Mouse (Mus musculus) hindbrain, embryonic 14.5 days (tissue): ENCODE measurements around the gene Crp. TPM values are rescaled to one million over a fixed set of nuclear protein-coding genes. Genes with fewer than 3 reads are reported as not detected.

Experiments
- ATAC-seq: fragments of 200-750 bp; cut with Nextera tagmentation; 2 replicates; pipeline ENCODE4 v1.8.0; 2017; ENCODE audit warnings: moderate number of reproducible peaks, mild to moderate bottlenecking, moderate TSS enrichment, moderate library complexity; ENCODE audit not compliant: low FRiP score
- DNase-seq: peaks from one replicate; pipeline ENCODE4 v3.0.0-alpha.2; 2015; ENCODE audit warnings: low spot score
- H3K27ac ChIP-seq: fragments of 300-500 bp; sonication (generic); 2 replicates; pipeline ENCODE4 v1.5.1; 2014; ENCODE audit warnings: mild to moderate bottlenecking, moderate library complexity
- H3K27me3 ChIP-seq: fragments of 300-500 bp; sonication (generic); 2 replicates; pipeline ENCODE4 v1.6.1; 2014; ENCODE audit warnings: mild to moderate bottlenecking, low read length, mixed read lengths; ENCODE audit not compliant: control insufficient read depth, insufficient read depth
- H3K36me3 ChIP-seq: fragments of 300-500 bp; sonication (generic); replicated peaks from 2 replicates; pipeline ENCODE4 v1.6.1; 2014; ENCODE audit not compliant: control insufficient read depth, insufficient read depth
- H3K4me1 ChIP-seq: fragments of 300-500 bp; sonication (generic); replicated peaks from 2 replicates; pipeline ENCODE4 v1.6.1; 2014; ENCODE audit warnings: antibody characterized with exemption, low read length, mixed read lengths; ENCODE audit not compliant: control insufficient read depth, insufficient read depth
- H3K4me2 ChIP-seq: fragments of 300-500 bp; sonication (generic); replicated peaks from 2 replicates; pipeline ENCODE4 v1.6.1; 2014; ENCODE audit warnings: mild to moderate bottlenecking, moderate library complexity
- H3K4me3 ChIP-seq: fragments of 300-500 bp; sonication (generic); replicated peaks from 2 replicates; pipeline ENCODE4 v1.5.1; 2014; ENCODE audit warnings: mild to moderate bottlenecking, low read length
- H3K9ac ChIP-seq: fragments of 300-500 bp; sonication (generic); 2 replicates; pipeline ENCODE4 v1.6.1; 2014
- H3K9me3 ChIP-seq: fragments of 300-500 bp; sonication (generic); 2 replicates; pipeline ENCODE4 v1.6.1; 2016; ENCODE audit warnings: low read length; ENCODE audit not compliant: control insufficient read depth
- WGBS: fragments of 180-500 bp; shearing (Covaris S2); extraction: QIAGEN DNeasy Blood & Tissue Kit; methylation state at CpG from one replicate; pipeline ENCODE4 v1.1.7; 2014; 5-methylcytosine and 5-hydroxymethylcytosine counted together
- polyA plus RNA-seq: library from polyadenylated mRNA; unstranded; fragments of >200 nt; fragmentation: Nextera tagmentation; extraction: Ambion mirVana; gene quantifications from 2 replicates; pipeline ENCODE4 v1.2.1, GENCODE M21; 2014

The Crp gene
- polyA plus RNA-seq, result 0.41 TPM in 1 of 2 replicates, not detected in the other

DNA sequence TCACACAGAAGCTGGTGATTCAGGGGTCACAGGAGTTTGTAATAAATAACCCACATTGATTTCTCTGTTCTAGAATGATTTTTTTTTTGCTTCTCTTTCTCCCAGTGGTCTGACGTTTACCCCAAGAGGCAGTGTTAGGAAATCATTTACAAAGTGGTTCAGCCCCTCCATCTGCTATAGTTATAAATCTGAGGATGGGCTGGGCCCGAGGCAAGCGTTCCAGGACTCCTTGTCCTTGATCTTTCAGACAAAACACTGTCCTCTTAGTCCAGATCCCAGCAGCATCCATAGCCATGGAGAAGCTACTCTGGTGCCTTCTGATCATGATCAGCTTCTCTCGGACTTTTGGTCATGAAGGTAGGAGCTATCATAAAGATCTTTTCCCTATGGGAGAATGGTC lies at the start of gene Crp:
Gene Crp (plus strand): TSS at position 212 of the 400 bp plus-strand sequence.
- ATAC-seq, result no peak
- Histone ChIP-seq H3K27me3 (no peaks in the 10 kb centered on the region), H3K27ac (no peak within 1 kb of the TSS), H3K36me3 (no peaks in the 10 kb centered on the region), H3K9ac (no peak within 1 kb of the TSS), H3K4me1 (no peaks in the 10 kb centered on the region), H3K4me3 (no peak within 1 kb of the TSS), H3K4me2 (no peak within 1 kb of the TSS), H3K9me3 (no peaks in the 10 kb centered on the region)
- WGBS, result 78% methylated on average over 4 of the region's 4 CpGs
- DNase-seq, result no peak

DNA sequence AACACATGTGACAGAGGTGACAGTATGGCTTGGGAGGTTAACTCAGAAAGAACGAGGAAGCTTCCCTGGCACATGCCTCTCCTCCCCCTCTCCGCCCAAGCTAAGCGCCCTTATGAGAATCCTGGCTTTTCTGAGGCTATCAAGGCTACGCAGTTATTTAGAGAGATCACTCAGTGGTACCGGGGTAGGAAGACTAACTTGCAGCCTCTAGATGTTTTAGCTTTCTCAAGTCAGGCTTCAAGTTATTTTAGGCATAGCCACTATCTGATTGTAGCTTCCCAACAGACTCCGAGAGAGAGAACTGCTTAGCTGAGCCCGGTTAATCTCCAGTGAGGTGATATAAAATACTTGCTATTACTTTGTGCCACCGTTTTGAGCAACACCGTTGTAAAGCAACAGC lies 48.5 kb upstream of the Crp start:
- H3K27me3 ChIP-seq, result no peaks in the 10 kb centered on the region
- no peaks in the 10 kb centered on the region for H3K36me3 ChIP-seq
- DNase-seq, result no peak
- no peaks in the 10 kb centered on the region for H3K4me1 ChIP-seq
- no peak overlapping the region for H3K4me3 ChIP-seq
- 90% methylated on average over 9 of the region's 9 CpGs for WGBS
- no peak overlapping the region for H3K27ac ChIP-seq
- no peak overlapping the region for H3K9ac ChIP-seq
- H3K4me2 ChIP-seq, result no peak overlapping the region
- no peak for ATAC-seq
- no peaks in the 10 kb centered on the region for H3K9me3 ChIP-seq

DNA sequence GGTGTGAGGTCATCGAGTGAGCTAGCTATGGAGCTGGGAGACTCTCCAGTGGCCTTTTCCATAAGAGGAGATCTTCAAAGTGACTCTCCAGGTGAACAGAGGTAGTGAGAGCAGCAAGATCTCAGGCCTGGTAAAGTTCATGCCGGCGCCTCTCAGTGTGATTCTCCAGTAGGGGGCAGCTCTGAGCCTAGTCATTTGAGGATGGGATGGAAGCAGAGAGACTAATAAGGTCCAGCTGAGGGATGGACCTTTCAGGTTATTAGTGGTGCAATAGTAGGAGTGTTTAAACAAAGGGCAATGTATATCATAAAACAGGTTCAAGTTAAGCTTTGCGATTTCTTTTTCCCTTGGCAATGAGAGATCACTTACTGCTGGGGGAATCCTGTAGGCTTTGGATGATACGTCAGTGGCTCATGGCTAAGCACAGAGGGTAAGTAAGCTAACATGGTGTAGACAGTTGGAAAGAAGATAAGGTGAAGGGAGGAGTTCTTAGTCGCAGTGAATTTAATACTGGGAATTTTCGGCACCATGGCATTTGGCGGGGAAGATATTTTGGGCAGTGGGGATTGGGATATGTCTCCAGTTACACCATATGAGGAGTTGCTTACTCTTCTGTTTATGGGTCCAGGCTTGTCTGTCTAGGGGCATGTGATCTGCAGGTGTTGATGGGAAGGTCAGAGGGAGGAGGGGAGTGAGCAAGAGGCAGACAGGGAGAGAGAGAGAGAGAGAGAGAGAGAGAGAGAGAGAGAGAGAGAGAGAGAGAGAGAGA lies 47.2 kb upstream of the Crp start:
- H3K27me3 ChIP-seq, result no peaks in the 10 kb centered on the region
- H3K9ac ChIP-seq, result no peak overlapping the region
- no peaks in the 10 kb centered on the region for H3K36me3 ChIP-seq
- H3K4me3 ChIP-seq, result no peak overlapping the region
- no peak overlapping the region for H3K4me2 ChIP-seq
- H3K9me3 ChIP-seq, result no peaks in the 10 kb centered on the region
- ATAC-seq, result no peak
- 66% methylated on average over 8 of the region's 8 CpGs for WGBS
- no peaks in the 10 kb centered on the region for H3K4me1 ChIP-seq
- DNase-seq, result no peak
- H3K27ac ChIP-seq, result no peak overlapping the region

DNA sequence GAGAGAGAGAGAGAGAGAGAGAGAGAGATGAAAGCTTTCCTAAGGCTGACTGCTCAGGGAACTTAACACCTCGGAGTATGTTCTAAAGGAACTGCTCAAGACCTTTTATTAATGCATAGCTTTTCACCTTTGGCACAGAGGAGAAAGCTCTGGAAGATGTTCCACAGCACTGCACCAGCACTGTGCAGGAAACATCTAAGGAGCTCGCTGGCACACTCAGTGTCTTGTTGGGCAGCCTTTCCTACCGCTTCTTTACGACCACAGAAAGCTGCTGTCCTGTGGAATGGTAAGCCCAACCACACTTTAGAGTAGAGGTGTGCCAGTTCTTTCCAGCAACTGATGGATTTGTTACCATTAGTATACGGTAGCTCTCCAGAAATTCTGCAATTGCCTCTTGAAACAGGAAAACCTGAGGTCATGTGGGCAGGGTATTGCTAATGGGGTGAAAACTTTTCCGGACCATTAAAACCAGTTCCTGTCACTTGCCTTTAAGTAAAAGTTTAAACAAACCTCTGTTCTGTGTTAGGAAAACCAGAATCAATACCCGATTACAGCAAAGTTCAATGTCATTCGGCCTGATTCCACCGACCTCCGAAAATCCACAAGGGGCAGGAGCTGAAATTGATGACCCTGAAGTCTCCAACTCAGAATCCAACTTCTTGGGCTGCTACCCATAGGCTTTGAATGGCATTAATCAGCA lies 46.4 kb upstream of the Crp start:
- Histone ChIP-seq H3K9me3 (no peaks in the 10 kb centered on the region), H3K27me3 (no peaks in the 10 kb centered on the region)
- no peak for ATAC-seq

DNA sequence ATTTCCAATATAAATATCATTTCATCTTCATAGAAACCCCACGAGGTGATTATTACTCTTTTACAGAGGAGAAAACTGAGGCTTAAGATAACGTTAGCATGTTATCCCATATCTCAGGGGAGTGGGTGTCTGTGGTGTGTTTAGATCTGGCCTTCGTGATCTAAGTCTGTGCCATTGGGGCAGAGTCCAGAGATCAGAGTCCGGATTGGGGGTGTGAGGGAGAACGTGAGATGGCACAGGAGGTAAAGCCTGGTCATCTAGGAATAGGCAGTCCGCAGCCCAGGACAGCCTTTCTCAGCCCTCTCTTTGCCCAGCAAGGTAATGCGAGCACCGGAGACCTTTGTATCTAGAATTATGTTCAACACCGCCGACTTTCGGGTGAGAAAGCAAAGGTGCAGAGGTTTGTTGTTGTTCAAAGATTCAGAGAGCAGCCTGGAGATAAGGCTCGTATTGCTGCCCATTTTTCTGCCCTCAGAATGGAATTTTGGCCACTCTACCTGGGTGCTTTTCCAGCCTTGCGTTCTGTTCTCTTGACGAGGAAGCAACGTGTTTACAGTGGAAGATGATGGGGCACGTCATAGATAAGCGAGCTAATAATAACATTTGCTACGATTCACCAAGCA lies 45.7 kb upstream of the Crp start:
- Histone ChIP-seq H3K9me3 (no peaks in the 10 kb centered on the region), H3K27ac (no peak overlapping the region), H3K4me2 (no peak overlapping the region), H3K9ac (no peak overlapping the region), H3K36me3 (no peaks in the 10 kb centered on the region), H3K4me1 (no peaks in the 10 kb centered on the region), H3K27me3 (no peaks in the 10 kb centered on the region), H3K4me3 (no peak overlapping the region)
- ATAC-seq, result no peak
- 85% methylated on average over 18 of the region's 18 CpGs for WGBS
- DNase-seq, result no peak

More for the DNA sequence above, 46.4 kb upstream of the Crp start:
- Histone ChIP-seq H3K4me3 (no peak overlapping the region), H3K4me1 (no peaks in the 10 kb centered on the region), H3K36me3 (no peaks in the 10 kb centered on the region), H3K9ac (no peak overlapping the region), H3K4me2 (no peak overlapping the region), H3K27ac (no peak overlapping the region)
- 90% methylated on average over 10 of the region's 10 CpGs for whole genome bisulfite sequencing
- no peak for DNase-seq

DNA sequence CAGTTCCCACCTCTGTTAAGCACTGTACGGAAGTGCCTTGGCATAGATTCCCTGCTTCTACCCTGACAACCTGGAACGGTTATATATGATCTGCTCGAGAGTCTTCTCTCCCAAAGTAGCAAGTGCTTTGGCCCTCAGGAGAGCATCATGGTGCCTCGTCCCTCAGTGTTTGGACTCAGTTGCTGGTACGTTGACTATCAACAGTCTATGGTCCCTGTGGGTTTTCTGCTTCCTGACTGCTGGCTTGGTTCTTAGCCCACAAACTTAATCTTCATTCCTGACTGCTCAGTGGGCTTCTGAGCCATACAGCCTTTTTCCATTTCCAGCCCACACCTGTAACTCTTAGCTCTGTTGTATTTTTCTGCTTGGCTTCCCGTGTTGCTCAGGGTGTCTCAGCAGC lies 44.0 kb upstream of the Crp start:
- WGBS, result 80% methylated on average over 6 of the region's 6 CpGs
- no peaks in the 10 kb centered on the region for H3K36me3 ChIP-seq

DNA sequence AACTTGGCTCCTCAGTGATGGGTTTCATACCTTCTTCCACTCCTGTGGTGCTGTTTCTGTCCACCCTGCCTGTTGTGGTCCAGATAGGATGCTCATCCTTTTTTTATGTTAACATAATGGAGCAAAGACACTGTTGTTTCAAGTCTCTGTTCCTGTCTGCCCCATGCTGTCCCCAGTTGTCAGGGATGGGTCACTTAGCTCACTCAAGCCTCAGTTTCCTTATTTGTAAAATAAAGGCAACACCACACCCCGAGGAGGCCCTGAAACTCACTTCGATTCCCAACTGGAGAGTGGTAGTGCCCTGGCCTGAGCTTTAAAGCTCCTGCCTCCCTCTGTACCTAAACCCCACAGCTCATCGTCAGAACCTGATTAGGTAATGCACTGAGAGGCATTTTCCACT lies 40.6 kb upstream of the Crp start:
- Histone ChIP-seq H3K9ac (no peak overlapping the region), H3K4me1 (no peaks in the 10 kb centered on the region), H3K4me3 (no peak overlapping the region), H3K9me3 (no peaks in the 10 kb centered on the region), H3K36me3 (no peaks in the 10 kb centered on the region), H3K27ac (no peak overlapping the region), H3K4me2 (no peak overlapping the region), H3K27me3 (no peaks in the 10 kb centered on the region)
- 58% methylated on average over 3 of the region's 3 CpGs for WGBS
- DNase-seq, result no peak
- no peak for ATAC-seq

More for the DNA sequence above, 44.0 kb upstream of the Crp start:
- Histone ChIP-seq H3K9me3 (no peaks in the 10 kb centered on the region), H3K4me3 (no peak overlapping the region), H3K4me2 (no peak overlapping the region), H3K4me1 (no peaks in the 10 kb centered on the region), H3K27me3 (no peaks in the 10 kb centered on the region), H3K27ac (no peak overlapping the region), H3K9ac (no peak overlapping the region)
- no peak for DNase-seq
- no peak for ATAC-seq

DNA sequence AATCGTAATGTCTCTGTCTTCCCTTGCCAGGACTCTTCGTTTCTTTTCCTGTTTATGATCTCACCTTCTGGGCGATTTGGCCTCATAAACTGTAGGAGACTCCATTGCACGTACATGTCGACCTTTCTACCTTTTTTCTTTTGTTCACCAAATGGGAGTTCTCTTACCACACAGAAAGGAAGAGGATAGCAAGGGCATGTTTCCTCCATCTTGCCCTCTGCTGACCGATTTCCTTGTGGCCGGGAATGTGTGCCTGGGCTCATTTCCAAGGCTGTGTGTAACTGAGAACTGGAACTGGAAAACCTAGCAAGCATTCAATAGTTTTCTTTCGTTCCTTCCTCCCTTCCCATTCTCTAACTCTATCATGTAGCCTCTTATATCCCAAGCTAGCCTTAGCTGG lies 38.2 kb upstream of the Crp start:
- Histone ChIP-seq H3K9me3 (no peaks in the 10 kb centered on the region), H3K9ac (no peak overlapping the region), H3K4me3 (no peak overlapping the region), H3K27me3 (no peaks in the 10 kb centered on the region), H3K4me2 (no peak overlapping the region), H3K36me3 (no peaks in the 10 kb centered on the region), H3K4me1 (no peaks in the 10 kb centered on the region), H3K27ac (no peak overlapping the region)
- DNase-seq (no peak), ATAC-seq (no peak)
- WGBS, result 89% methylated on average over 8 of the region's 8 CpGs

DNA sequence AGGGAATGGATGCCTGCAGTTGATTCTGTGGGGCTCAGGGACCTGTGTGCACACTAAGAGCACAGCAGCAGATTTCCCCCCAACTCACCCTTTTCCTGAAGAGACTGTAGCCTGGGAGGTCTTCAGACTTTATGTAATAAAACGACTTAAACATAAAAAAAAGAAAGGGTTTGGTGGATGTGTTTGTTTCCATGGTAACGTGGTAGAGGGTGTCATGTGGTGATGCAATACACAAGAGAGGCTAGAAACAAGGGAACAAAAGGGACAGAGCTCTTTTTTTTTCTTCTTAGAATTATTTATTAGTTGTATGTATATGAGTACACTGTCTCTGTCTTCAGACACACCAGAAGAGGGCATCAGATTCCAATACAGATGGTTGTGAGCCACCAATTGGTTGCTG lies 32.4 kb upstream of the Crp start:
- Histone ChIP-seq H3K27me3 (no peaks in the 10 kb centered on the region), H3K27ac (no peak overlapping the region), H3K9ac (no peak overlapping the region), H3K4me1 (peaks cover 4% of the 10 kb centered on the region; the same call in 1 of the 2 replicates), H3K4me3 (no peak overlapping the region), H3K4me2 (no peak overlapping the region), H3K36me3 (no peaks in the 10 kb centered on the region), H3K9me3 (no peaks in the 10 kb centered on the region)
- DNase-seq (no peak), ATAC-seq (no peak)
- 61% methylated on average over 2 of the region's 2 CpGs for WGBS
